Mouse (Mus musculus) heart, adult 2 months (tissue): Measurements from ENCODE around the gene Kcnk4.

ENCODE experiments used
- CTCF ChIP-seq: fragments of 200-600 bp; IDR thresholded peaks from 2 replicates; pipeline ENCODE4 v1.8.1; 2022; ENCODE audit warnings: antibody characterized with exemption, mild to moderate bottlenecking, moderate library complexity
- EP300 ChIP-seq: fragments of 200-500 bp; IDR thresholded peaks from 2 replicates; pipeline ENCODE4 v1.6.1; 2011; ENCODE audit warnings: low read depth, low read length, control low read depth; ENCODE audit not compliant: insufficient read depth
- POLR2A ChIP-seq: fragments of 200-500 bp; IDR thresholded peaks from 2 replicates; pipeline ENCODE4 v1.6.1; 2011; ENCODE audit warnings: mild to moderate bottlenecking, low read depth, low read length, control low read depth; ENCODE audit not compliant: insufficient read depth

GRCm38 (mm10) chr19:6914540-6914939 lies 19.8 kb downstream of the Kcnk4 start:
- TF ChIP-seq CTCF (no peak), POLR2A (no peak), EP300 (no peak)
